Mouse (Mus musculus) right cerebral cortex, postnatal 4 days (tissue): Measurements from ENCODE around the gene Galp.
"Not testable (repeated sequence)": the region's sequence is repeated elsewhere in the genome, so short reads cannot be mapped to it uniquely, and the experiment has no call there.

Experiments used
- DNase-seq: peaks from one replicate; pipeline ENCODE4 v3.0.0-alpha.2; 2022

Galp gene

GRCm38 (mm10) chr7:6258232-6259220 lies 61.6 kb downstream of the Galp start:
- no peak for DNase-seq

GRCm38 (mm10) chr7:6260004-6260403 lies 63.1 kb downstream of the Galp start:
- not testable (repeated sequence) for DNase-seq

DNA sequence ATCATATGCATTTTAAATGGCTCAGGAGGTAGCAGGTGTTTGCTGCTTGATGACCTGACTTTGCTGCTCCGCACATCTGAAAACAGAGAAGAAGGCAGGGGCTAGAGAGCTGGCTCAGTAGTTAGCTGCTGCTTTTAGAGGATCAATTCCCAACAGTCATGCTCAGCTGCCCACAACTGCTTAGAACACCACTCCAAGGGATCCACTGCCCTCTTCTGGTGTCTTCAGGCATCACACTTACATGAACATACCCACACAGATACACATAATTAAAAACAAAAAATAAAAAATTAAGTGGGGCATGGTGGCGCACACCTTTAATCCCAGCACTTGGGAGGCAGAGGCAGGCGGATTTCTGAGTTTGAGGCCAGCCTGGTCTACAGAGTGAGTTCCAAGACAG lies 65.2 kb downstream of the Galp start:
- no peak for DNase-seq

DNA sequence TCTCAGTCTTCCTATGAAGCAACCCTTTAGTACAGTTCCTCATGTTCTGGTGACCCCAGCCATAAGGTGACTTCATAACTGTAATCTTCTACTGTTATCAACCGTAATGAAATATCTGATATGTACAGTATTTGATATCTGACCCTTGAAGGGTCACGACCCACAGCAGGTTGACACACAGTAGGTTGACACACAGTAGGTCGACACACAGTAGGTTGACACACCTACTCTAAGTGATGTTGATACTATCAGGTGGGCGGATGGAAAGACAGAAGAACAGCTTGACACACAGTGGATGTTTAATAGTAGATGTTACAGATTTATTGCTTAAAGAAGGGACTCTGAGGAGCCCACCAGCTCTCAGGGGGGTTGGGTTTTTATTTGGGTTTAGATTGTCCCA lies 66.1 kb downstream of the Galp start:
- no peak for DNase-seq

DNA sequence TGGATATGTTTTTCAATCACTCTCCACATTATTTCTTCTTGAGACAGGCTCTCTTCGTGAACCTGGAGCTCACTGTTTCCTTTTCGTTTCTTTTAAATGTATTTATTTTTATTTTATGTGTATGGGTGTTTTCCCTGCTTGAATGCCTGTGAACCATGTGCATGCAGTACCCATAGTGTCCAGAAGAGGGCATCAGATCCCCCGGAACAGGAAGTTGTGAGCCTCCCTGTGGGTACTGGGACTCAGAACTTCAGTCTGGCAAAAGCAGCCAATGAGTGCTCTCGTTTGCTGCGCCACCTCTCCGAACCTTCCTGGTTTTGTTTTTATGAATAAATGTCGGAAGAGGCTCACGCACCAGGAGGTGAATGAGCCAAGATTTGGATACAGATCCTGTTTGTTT lies 68.8 kb downstream of the Galp start:
- DNase-seq: peak; percentile 37
